Mouse (Mus musculus) embryonic facial prominence, embryonic 11.5 days (tissue): Measurements from ENCODE around the gene Eda2r. TPM values are rescaled to one million over a fixed set of nuclear protein-coding genes. Genes with fewer than 3 reads are reported as not detected.

ENCODE experiments used
- ATAC-seq: fragments of 200-750 bp; cut with Nextera tagmentation; replicated peaks from 2 replicates; pipeline ENCODE4 v1.8.0; 2017; ENCODE audit warnings: low read depth; ENCODE audit not compliant: insufficient number of reproducible peaks, low FRiP score, low TSS enrichment
- DNase-seq: peaks from one replicate; pipeline ENCODE4 v3.0.0-alpha.2; 2015; ENCODE audit warnings: low spot score
- H3K27ac ChIP-seq: fragments of 300-500 bp; sonication (generic); replicated peaks from 2 replicates; pipeline ENCODE4 v1.5.1; 2014; ENCODE audit warnings: mild to moderate bottlenecking, low read depth, low read length, control low read depth
- H3K27me3 ChIP-seq: fragments of 300-500 bp; sonication (generic); 2 replicates; pipeline ENCODE4 v1.6.1; 2014; ENCODE audit warnings: mild to moderate bottlenecking, low read length, moderate library complexity, mixed read lengths; ENCODE audit not compliant: control insufficient read depth, insufficient read depth
- H3K36me3 ChIP-seq: fragments of 300-500 bp; sonication (generic); replicated peaks from 2 replicates; pipeline ENCODE4 v1.6.1; 2014; ENCODE audit warnings: low read depth, mild to moderate bottlenecking, low read length, moderate library complexity, mixed read lengths; ENCODE audit not compliant: control insufficient read depth, insufficient read depth
- H3K4me1 ChIP-seq: fragments of 300-500 bp; sonication (generic); 2 replicates; pipeline ENCODE4 v1.6.1; 2014; ENCODE audit warnings: low read length, mixed read lengths; ENCODE audit not compliant: control insufficient read depth, insufficient read depth
- H3K4me2 ChIP-seq: fragments of 300-500 bp; sonication (generic); 2 replicates; pipeline ENCODE4 v1.6.1; 2014; ENCODE audit warnings: low read depth, mild to moderate bottlenecking, control low read depth, low read length, moderate library complexity
- H3K4me3 ChIP-seq: fragments of 300-500 bp; sonication (generic); 2 replicates; pipeline ENCODE4 v1.5.1; 2014; ENCODE audit warnings: low read depth, low read length, control low read depth
- H3K9ac ChIP-seq: fragments of 300-500 bp; sonication (generic); replicated peaks from 2 replicates; pipeline ENCODE4 v1.6.1; 2014; ENCODE audit warnings: mild to moderate bottlenecking, control low read depth, low read length
- H3K9me3 ChIP-seq: fragments of 300-500 bp; sonication (generic); replicated peaks from 2 replicates; pipeline ENCODE4 v1.6.1; 2016; ENCODE audit warnings: mild to moderate bottlenecking, low read length, inconsistent platforms, mixed read lengths; ENCODE audit not compliant: control insufficient read depth
- WGBS: fragments of 180-500 bp; shearing (Covaris S2); extraction: QIAGEN DNeasy Blood & Tissue Kit; methylation state at CpG from one replicate; pipeline ENCODE4 v1.1.7; 2014; 5-methylcytosine and 5-hydroxymethylcytosine counted together
- polyA plus RNA-seq: library from polyadenylated mRNA; unstranded; fragments of >200 nt; fragmentation: Nextera tagmentation; extraction: Ambion mirVana; gene quantifications from 2 replicates; pipeline ENCODE4 v1.2.1, GENCODE M21; 2014

Gene Eda2r
- polyA plus RNA-seq, result 0.68 and 1.00 TPM in 2 replicates

- H3K27me3 ChIP-seq, result no peaks in the 10 kb centered on the region
- no peak within 1 kb of the TSS for H3K9ac ChIP-seq
- no peaks in the 10 kb centered on the region for H3K9me3 ChIP-seq
- peak; percentile 79 for DNase-seq
- H3K4me3 ChIP-seq, result no peak within 1 kb of the TSS
- peak; percentile 99 for ATAC-seq
- H3K27ac ChIP-seq, result no peak within 1 kb of the TSS
- no peaks in the 10 kb centered on the region for H3K4me1 ChIP-seq
- H3K36me3 ChIP-seq, result no peaks in the 10 kb centered on the region
- H3K4me2 ChIP-seq, result peak within 1 kb of the TSS; percentile 16
- 19% methylated on average over 8 of the region's 8 CpGs for WGBS
These were observed at the start of gene Eda2r for GRCm38 (mm10) chrX:97377065-97377421. Gene Eda2r (minus strand): TSS chrX:97377216.

DNA sequence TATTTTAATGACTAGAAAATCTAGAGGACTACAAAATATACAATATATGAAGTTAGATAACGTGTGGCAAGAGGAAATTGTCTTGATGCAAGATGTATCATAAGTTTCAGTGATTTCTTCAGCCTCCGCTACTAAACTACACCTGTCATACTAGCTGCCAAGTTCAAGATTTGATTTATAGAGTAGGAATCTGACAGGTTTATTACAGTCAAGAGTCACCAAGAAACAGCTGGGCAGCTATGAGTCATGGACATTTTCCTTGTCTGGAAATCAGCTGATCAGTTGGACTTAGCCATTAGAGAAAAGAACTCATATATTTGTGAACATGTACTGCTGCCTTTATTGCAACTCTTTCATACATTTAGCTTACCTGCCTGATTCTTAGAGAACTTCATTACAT is 20.9 kb upstream of the Eda2r start:
- ATAC-seq (no peak), DNase-seq (no peak)
- H3K27me3 ChIP-seq, result no peaks in the 10 kb centered on the region
- H3K9me3 ChIP-seq, result no peaks in the 10 kb centered on the region
- H3K4me2 ChIP-seq, result no peak overlapping the region
- no peak overlapping the region for H3K9ac ChIP-seq
- no peaks in the 10 kb centered on the region for H3K4me1 ChIP-seq
- WGBS, result 84% methylated on average over 2 of the region's 2 CpGs
- H3K36me3 ChIP-seq, result no peaks in the 10 kb centered on the region
- no peak overlapping the region for H3K27ac ChIP-seq
- H3K4me3 ChIP-seq, result no peak overlapping the region

GRCm38 (mm10) chrX:97378076-97378475 is 1.1 kb upstream of the Eda2r start:
- DNase-seq (no peak), ATAC-seq (no peak)
- Histone ChIP-seq H3K27me3 (no peaks in the 10 kb centered on the region), H3K9ac (no peak overlapping the region), H3K4me3 (no peak overlapping the region), H3K4me2 (no peak overlapping the region), H3K27ac (no peak overlapping the region), H3K4me1 (no peaks in the 10 kb centered on the region), H3K9me3 (no peaks in the 10 kb centered on the region), H3K36me3 (no peaks in the 10 kb centered on the region)
- 57% methylated on average over 1 of the region's 1 CpGs for WGBS

GRCm38 (mm10) chrX:97376321-97377064 is 523 bp downstream of the Eda2r start:
- Histone ChIP-seq H3K27me3 (no peaks in the 10 kb centered on the region), H3K4me2 (peak overlapping the region; percentile 16), H3K4me1 (no peaks in the 10 kb centered on the region), H3K9ac (no peak overlapping the region), H3K27ac (no peak overlapping the region), H3K36me3 (no peaks in the 10 kb centered on the region), H3K9me3 (no peaks in the 10 kb centered on the region), H3K4me3 (no peak overlapping the region)
- peak; percentile 89 for ATAC-seq
- 25% methylated on average over 15 of the region's 15 CpGs for WGBS
- DNase-seq, result peak; percentile 25

GRCm38 (mm10) chrX:97372826-97373225 is 4.2 kb downstream of the Eda2r start:
- Histone ChIP-seq H3K27me3 (no peaks in the 10 kb centered on the region), H3K36me3 (no peaks in the 10 kb centered on the region), H3K4me1 (no peaks in the 10 kb centered on the region), H3K4me3 (no peak overlapping the region), H3K9me3 (no peaks in the 10 kb centered on the region), H3K4me2 (no peak overlapping the region), H3K27ac (no peak overlapping the region), H3K9ac (no peak overlapping the region)
- WGBS, result 71% methylated on average over 2 of the region's 2 CpGs
- no peak for DNase-seq
- ATAC-seq, result no peak

DNA sequence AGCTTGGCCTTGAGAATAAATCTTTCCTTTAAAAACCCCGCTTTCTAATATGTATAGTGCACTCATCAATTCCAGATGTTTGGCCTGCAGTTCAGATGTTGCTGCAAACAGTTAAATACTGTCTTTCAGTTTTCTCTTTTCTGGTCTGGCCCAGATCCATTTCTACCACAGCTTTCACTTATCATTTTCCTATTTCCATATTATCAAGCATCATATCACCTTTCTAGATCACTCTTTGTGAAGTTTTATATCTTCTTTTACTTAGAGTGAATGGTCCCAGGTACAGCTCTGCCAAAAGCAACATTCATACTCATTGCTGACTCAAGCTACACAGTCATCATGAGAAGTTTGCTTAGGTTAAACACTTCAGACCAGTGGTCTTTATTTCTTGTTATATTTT is 7.8 kb downstream of the Eda2r start:
- Histone ChIP-seq H3K9me3 (no peaks in the 10 kb centered on the region), H3K4me3 (no peak overlapping the region), H3K36me3 (no peaks in the 10 kb centered on the region), H3K27ac (no peak overlapping the region), H3K27me3 (no peaks in the 10 kb centered on the region), H3K4me1 (no peaks in the 10 kb centered on the region), H3K4me2 (no peak overlapping the region), H3K9ac (no peak overlapping the region)
- ATAC-seq, result no peak
- 38% methylated on average over 1 of the region's 1 CpGs for whole genome bisulfite sequencing
- DNase-seq, result peak; percentile 20

DNA sequence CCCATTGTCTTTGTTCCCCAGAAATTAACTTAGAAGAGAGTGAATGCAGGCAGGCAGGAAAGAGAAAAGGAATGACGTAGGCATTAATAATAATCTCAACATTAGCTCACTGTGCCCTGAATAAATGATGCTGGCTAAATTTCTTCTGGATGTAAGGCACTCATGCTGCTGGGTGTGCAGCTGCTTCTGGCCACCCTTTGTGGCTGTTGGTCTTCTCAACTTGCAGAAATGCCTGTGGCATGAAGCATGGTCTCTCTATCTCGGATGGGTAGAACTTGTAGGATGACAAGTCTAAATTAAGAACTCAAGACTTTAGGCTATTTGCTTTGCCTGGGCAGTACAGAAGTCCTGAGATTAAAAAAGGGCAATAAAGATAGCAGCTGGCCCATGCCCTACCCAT is 8.3 kb downstream of the Eda2r start:
- Histone ChIP-seq H3K27ac (no peak overlapping the region), H3K4me3 (no peak overlapping the region), H3K4me1 (no peaks in the 10 kb centered on the region), H3K4me2 (no peak overlapping the region), H3K27me3 (no peaks in the 10 kb centered on the region), H3K9ac (no peak overlapping the region), H3K9me3 (no peaks in the 10 kb centered on the region), H3K36me3 (no peaks in the 10 kb centered on the region)
- WGBS, result 73% methylated on average over 2 of the region's 2 CpGs
- no peak for ATAC-seq
- no peak for DNase-seq

- H3K4me1 ChIP-seq, result no peaks in the 10 kb centered on the region
These were observed 16.1 kb downstream of the Eda2r start for GRCm38 (mm10) chrX:97360919-97361318.

More at GRCm38 (mm10) chrX:97360919-97361318, 16.1 kb downstream of the Eda2r start:
- ATAC-seq (no peak), DNase-seq (peak; percentile 2)
- Histone ChIP-seq H3K36me3 (no peaks in the 10 kb centered on the region), H3K4me3 (no peak overlapping the region), H3K4me2 (no peak overlapping the region), H3K9me3 (no peaks in the 10 kb centered on the region), H3K27ac (no peak overlapping the region), H3K9ac (no peak overlapping the region), H3K27me3 (no peaks in the 10 kb centered on the region)
- 37% methylated on average over 2 of the region's 2 CpGs for WGBS
